Mouse (Mus musculus): Measurements from ENCODE around the gene Maco1. TPM values are rescaled to one million over a fixed set of nuclear protein-coding genes. Genes with fewer than 3 reads are reported as not detected.
A peak's percentile ranks its signal among the peaks of the same experiment; 100 is the strongest.

Maco1 gene
- polyA plus RNA-seq, 1 experiment from 2014 or later: 44.7 TPM

GRCm38 (mm10) chr4:134769081-134769811, 83.9 kb downstream of the Maco1 start:
- Histone ChIP-seq H3K27ac (no peak overlapping the region), H3K9ac (no peak overlapping the region), H3K4me3 (no peak overlapping the region), H3K4me2 (no peak overlapping the region), H3K36me3 (no peaks in the 10 kb centered on the region), H3K4me1 (peaks cover 39% of the 10 kb centered on the region), H3K27me3 (0 out of 2 replicates have a peak, but pooled peaks cover 14% of the 10 kb centered on the region), H3K9me3 (no peaks in the 10 kb centered on the region)
- 66% methylated on average over 7 of the region's 7 CpGs for WGBS
- ATAC-seq (ENCODE audit: insufficient number of reproducible peaks, low FRiP score, low TSS enrichment, low read depth): no peak

- no peak for ATAC-seq (ENCODE audit: insufficient number of reproducible peaks, low FRiP score, low TSS enrichment, low read depth)
Measured at GRCm38 (mm10) chr4:134768226-134768888, 84.8 kb downstream of the Maco1 start.

GRCm38 (mm10) chr4:134767426-134768225, 85.5 kb downstream of the Maco1 start, which contains the start of gene Ldlrap1:
Ldlrap1 (minus strand) TSS chr4:134768024.
- WGBS: under 1% methylated on average over 78 of the region's 80 CpGs
- Histone ChIP-seq H3K4me1 (peaks cover 34% of the 10 kb centered on the region), H3K27ac (peak within 1 kb of the TSS; percentile 82)

More at GRCm38 (mm10) chr4:134768226-134768888, 84.8 kb downstream of the Maco1 start:
- Histone ChIP-seq H3K9me3 (no peaks in the 10 kb centered on the region), H3K4me2 (peak overlapping the region; percentile 78), H3K36me3 (no peaks in the 10 kb centered on the region), H3K4me1 (peaks cover 39% of the 10 kb centered on the region), H3K27me3 (0 out of 2 replicates have a peak, but pooled peaks cover 14% of the 10 kb centered on the region), H3K9ac (no peak overlapping the region; the same call in 1 of the 2 replicates), H3K4me3 (peak overlapping the region; percentile 81), H3K27ac (no peak overlapping the region)
- WGBS: 10% methylated on average over 21 of the region's 21 CpGs

GRCm38 (mm10) chr4:134766904-134767425, 86.2 kb downstream of the Maco1 start:
- WGBS: 2% methylated on average over 23 of the region's 23 CpGs
- H3K9me3 ChIP-seq: no peaks in the 10 kb centered on the region
- peaks cover 41% of the 10 kb centered on the region for H3K4me1 ChIP-seq
- H3K27ac ChIP-seq: peak overlapping the region; percentile 82
- peak; percentile 7; the same call in 1 of the 2 replicates for ATAC-seq (ENCODE audit: insufficient number of reproducible peaks, low FRiP score, low TSS enrichment, low read depth)
- H3K27me3 ChIP-seq: 0 out of 2 replicates have a peak, but pooled peaks cover 14% of the 10 kb centered on the region
- H3K4me3 ChIP-seq: peak overlapping the region; percentile 81
- H3K4me2 ChIP-seq: peak overlapping the region; percentile 78
- peak overlapping the region; percentile 75 for H3K9ac ChIP-seq
- H3K36me3 ChIP-seq: no peaks in the 10 kb centered on the region

More at GRCm38 (mm10) chr4:134767426-134768225, 85.5 kb downstream of the Maco1 start, which contains the start of gene Ldlrap1:
- peak; percentile 72 for ATAC-seq (ENCODE audit: insufficient number of reproducible peaks, low FRiP score, low TSS enrichment, low read depth)
- peak within 1 kb of the TSS; percentile 75 for H3K9ac ChIP-seq
- 0 out of 2 replicates have a peak, but pooled peaks cover 14% of the 10 kb centered on the region for H3K27me3 ChIP-seq
- H3K4me2 ChIP-seq: peak within 1 kb of the TSS; percentile 78
- H3K9me3 ChIP-seq: no peaks in the 10 kb centered on the region
- H3K36me3 ChIP-seq: no peaks in the 10 kb centered on the region
- H3K4me3 ChIP-seq: peak within 1 kb of the TSS; percentile 81

GRCm38 (mm10) chr4:134766277-134766676, 86.9 kb downstream of the Maco1 start:
- Histone ChIP-seq H3K27me3 (0 out of 2 replicates have a peak, but pooled peaks cover 14% of the 10 kb centered on the region), H3K9ac (peak overlapping the region; percentile 75; the same call in 1 of the 2 replicates), H3K4me3 (peak overlapping the region; percentile 81), H3K4me1 (peaks cover 43% of the 10 kb centered on the region), H3K4me2 (peak overlapping the region; percentile 78), H3K27ac (no peak overlapping the region), H3K36me3 (no peaks in the 10 kb centered on the region), H3K9me3 (no peaks in the 10 kb centered on the region)
- WGBS: 59% methylated on average over 6 of the region's 6 CpGs
- no peak for ATAC-seq (ENCODE audit: insufficient number of reproducible peaks, low FRiP score, low TSS enrichment, low read depth)

GRCm38 (mm10) chr4:134764333-134764732, 88.8 kb downstream of the Maco1 start:
- Histone ChIP-seq H3K4me3 (no peak overlapping the region), H3K9me3 (no peaks in the 10 kb centered on the region), H3K27me3 (0 out of 2 replicates have a peak, but pooled peaks cover 8% of the 10 kb centered on the region), H3K27ac (no peak overlapping the region), H3K4me1 (peaks cover 62% of the 10 kb centered on the region), H3K36me3 (no peaks in the 10 kb centered on the region), H3K4me2 (no peak overlapping the region), H3K9ac (no peak overlapping the region)
- 67% methylated on average over 3 of the region's 3 CpGs for WGBS
- no peak for ATAC-seq (ENCODE audit: insufficient number of reproducible peaks, low FRiP score, low TSS enrichment, low read depth)

GRCm38 (mm10) chr4:134762360-134762759, 90.8 kb downstream of the Maco1 start:
- Histone ChIP-seq H3K9ac (no peak overlapping the region), H3K4me2 (no peak overlapping the region), H3K9me3 (no peaks in the 10 kb centered on the region), H3K4me1 (peaks cover 57% of the 10 kb centered on the region), H3K4me3 (no peak overlapping the region), H3K36me3 (no peaks in the 10 kb centered on the region), H3K27me3 (no peaks in the 10 kb centered on the region), H3K27ac (peak overlapping the region; percentile 47)
- ATAC-seq (ENCODE audit: insufficient number of reproducible peaks, low FRiP score, low TSS enrichment, low read depth): no peak
- WGBS: 69% methylated on average over 6 of the region's 6 CpGs

- Histone ChIP-seq H3K4me3 (no peak overlapping the region), H3K36me3 (no peaks in the 10 kb centered on the region), H3K27ac (no peak overlapping the region), H3K9me3 (no peaks in the 10 kb centered on the region), H3K4me1 (peaks cover 51% of the 10 kb centered on the region), H3K9ac (no peak overlapping the region), H3K27me3 (no peaks in the 10 kb centered on the region), H3K4me2 (no peak overlapping the region)
- WGBS: 42% methylated on average over 9 of the region's 9 CpGs
- no peak for ATAC-seq (ENCODE audit: insufficient number of reproducible peaks, low FRiP score, low TSS enrichment, low read depth)
Measured at GRCm38 (mm10) chr4:134760793-134761201, 92.3 kb downstream of the Maco1 start.

- H3K27me3 ChIP-seq: no peaks in the 10 kb centered on the region
- ATAC-seq (ENCODE audit: insufficient number of reproducible peaks, low FRiP score, low TSS enrichment, low read depth): no peak
- no peak overlapping the region for H3K9ac ChIP-seq
- H3K4me3 ChIP-seq: no peak overlapping the region
- 0 out of 2 replicates have a peak, but pooled peaks cover under 1% of the 10 kb centered on the region for H3K36me3 ChIP-seq
- H3K4me2 ChIP-seq: no peak overlapping the region
- peaks cover 46% of the 10 kb centered on the region for H3K4me1 ChIP-seq
- 76% methylated on average over 6 of the region's 6 CpGs for WGBS
- H3K9me3 ChIP-seq: no peaks in the 10 kb centered on the region
- H3K27ac ChIP-seq: no peak overlapping the region
Measured at GRCm38 (mm10) chr4:134760281-134760680, 92.9 kb downstream of the Maco1 start.

- WGBS: 83% methylated on average over 7 of the region's 7 CpGs
- Histone ChIP-seq H3K27ac (no peak overlapping the region), H3K9ac (no peak overlapping the region), H3K27me3 (no peaks in the 10 kb centered on the region), H3K9me3 (no peaks in the 10 kb centered on the region), H3K4me3 (no peak overlapping the region), H3K4me1 (peaks cover 47% of the 10 kb centered on the region), H3K4me2 (no peak overlapping the region), H3K36me3 (peaks cover 5% of the 10 kb centered on the region; the same call in 1 of the 2 replicates)
- no peak for ATAC-seq (ENCODE audit: insufficient number of reproducible peaks, low FRiP score, low TSS enrichment, low read depth)
Measured at GRCm38 (mm10) chr4:134759564-134759963, 93.6 kb downstream of the Maco1 start.

- no peak for ATAC-seq (ENCODE audit: insufficient number of reproducible peaks, low FRiP score, low TSS enrichment, low read depth)
- H3K27me3 ChIP-seq: no peaks in the 10 kb centered on the region
- no peak overlapping the region for H3K27ac ChIP-seq
- no peak overlapping the region for H3K4me2 ChIP-seq
- peaks cover 52% of the 10 kb centered on the region for H3K4me1 ChIP-seq
- H3K9ac ChIP-seq: no peak overlapping the region
- no peak overlapping the region for H3K4me3 ChIP-seq
- WGBS: 79% methylated on average over 14 of the region's 14 CpGs
- H3K36me3 ChIP-seq: peaks cover 12% of the 10 kb centered on the region; the same call in 1 of the 2 replicates
- H3K9me3 ChIP-seq: no peaks in the 10 kb centered on the region
Measured at GRCm38 (mm10) chr4:134758922-134759321, 94.2 kb downstream of the Maco1 start.
